Mouse (Mus musculus): ENCODE results near the gene Stard13.

Stard13 gene

GRCm38 (mm10) chr5:151228367-151229005 lies 5.2 kb downstream of the Stard13 start:
- no peak for DNase-seq (ENCODE audit: inconsistent ontology term)

GRCm38 (mm10) chr5:151223696-151224366 lies 9.8 kb downstream of the Stard13 start:
- DNase-seq (ENCODE audit: inconsistent ontology term), result no peak

- DNase-seq (ENCODE audit: inconsistent ontology term), result no peak
Observed at GRCm38 (mm10) chr5:151222791-151223190, 10.8 kb downstream of the Stard13 start.

- no peak for DNase-seq (ENCODE audit: inconsistent ontology term)
Observed at GRCm38 (mm10) chr5:151218689-151219115, 14.9 kb downstream of the Stard13 start.

GRCm38 (mm10) chr5:151213097-151213496 lies 20.5 kb downstream of the Stard13 start:
- no peak for DNase-seq (ENCODE audit: inconsistent ontology term)

- no peak for DNase-seq (ENCODE audit: inconsistent ontology term)
Observed at GRCm38 (mm10) chr5:151210869-151211268, 22.8 kb downstream of the Stard13 start.

- DNase-seq (ENCODE audit: inconsistent ontology term), result no peak
Observed at GRCm38 (mm10) chr5:151210060-151210459, 23.6 kb downstream of the Stard13 start.

GRCm38 (mm10) chr5:151205017-151205416 lies 28.6 kb downstream of the Stard13 start:
- no peak for DNase-seq (ENCODE audit: inconsistent ontology term)

GRCm38 (mm10) chr5:151202925-151203324 lies 30.7 kb downstream of the Stard13 start:
- peak; percentile 74 for DNase-seq (ENCODE audit: inconsistent ontology term)

- no peak for DNase-seq (ENCODE audit: inconsistent ontology term)
Observed at GRCm38 (mm10) chr5:151201220-151201619, 32.4 kb downstream of the Stard13 start.

GRCm38 (mm10) chr5:151199235-151199634 lies 34.4 kb downstream of the Stard13 start:
- DNase-seq (ENCODE audit: inconsistent ontology term), result no peak

GRCm38 (mm10) chr5:151196603-151197272 lies 36.9 kb downstream of the Stard13 start:
- DNase-seq (ENCODE audit: inconsistent ontology term), result peak; percentile 49

- DNase-seq (ENCODE audit: inconsistent ontology term), result peak; percentile 66
Observed at GRCm38 (mm10) chr5:151193885-151194520, 39.6 kb downstream of the Stard13 start.

- DNase-seq (ENCODE audit: inconsistent ontology term), result no peak
Observed at GRCm38 (mm10) chr5:151192266-151192665, 41.4 kb downstream of the Stard13 start.

- DNase-seq (ENCODE audit: inconsistent ontology term), result no peak
Observed at GRCm38 (mm10) chr5:151190764-151191163, 42.9 kb downstream of the Stard13 start.

GRCm38 (mm10) chr5:151189789-151190378 lies 43.8 kb downstream of the Stard13 start:
- peak; percentile 84 for DNase-seq (ENCODE audit: inconsistent ontology term)

GRCm38 (mm10) chr5:151189321-151189720 lies 44.3 kb downstream of the Stard13 start:
- DNase-seq (ENCODE audit: inconsistent ontology term), result no peak

GRCm38 (mm10) chr5:151188659-151189058 lies 45.0 kb downstream of the Stard13 start:
- DNase-seq (ENCODE audit: inconsistent ontology term), result no peak

- peak; percentile 57 for DNase-seq (ENCODE audit: inconsistent ontology term)
Observed at GRCm38 (mm10) chr5:151187336-151187735, 46.3 kb downstream of the Stard13 start.

GRCm38 (mm10) chr5:151185286-151185856 lies 48.3 kb downstream of the Stard13 start:
- DNase-seq (ENCODE audit: inconsistent ontology term), result peak; percentile 95

- DNase-seq (ENCODE audit: inconsistent ontology term), result no peak
Observed at GRCm38 (mm10) chr5:151183656-151184240, 49.9 kb downstream of the Stard13 start.

Measured in Muller cell, postnatal 12 days (primary cell).